Mouse (Mus musculus) lung, adult 2 months (tissue): ENCODE results near the gene Tssk2.

Experiments
- CTCF ChIP-seq: fragments of 200-500 bp; IDR thresholded peaks from 2 replicates; pipeline ENCODE4 v1.5.1; 2011; ENCODE audit warnings: mild to moderate bottlenecking, low read length, control low read depth; ENCODE audit not compliant: insufficient read depth
- POLR2A ChIP-seq: fragments of 200-500 bp; IDR thresholded peaks from 2 replicates; pipeline ENCODE4 v1.6.1; 2011; ENCODE audit warnings: low read depth, mild to moderate bottlenecking, control low read depth, low read length, borderline replicate concordance; ENCODE audit errors: extremely low read depth

- TF ChIP-seq POLR2A, result peak; percentile 50; the same call in 1 of the 2 replicates
- TF ChIP-seq CTCF, result no peak
These were observed 7.4 kb upstream of the Tssk2 start for GRCm38 (mm10) chr16:17890917-17891566.
